8 mouse cellular contexts compared by ENCODE assay signal in genomic region chr1:152624644-152625454, GRCm38 (mm10).
DNase-seq lines count a peak whose midpoint lies in the region; ATAC-seq and TF ChIP-seq lines count a peak whose summit lies in the region.

No protein-coding gene starts in this region.

- H3K4me2 ChIP-seq in embryonic facial prominence, embryonic 14.5 days (ENCODE audit: low read depth, low read length), result peak overlapping the region; percentile 70
- H3K4me2 ChIP-seq in heart, embryonic 14.5 days (ENCODE audit: low read length), result peak overlapping the region; percentile 85
- H3K4me2 ChIP-seq in kidney, embryonic 16.5 days (replicated peaks; ENCODE audit: low read depth, low read length), result peak overlapping the region; percentile 61
- peak overlapping the region; percentile 78 for H3K4me2 ChIP-seq in liver, postnatal 0 days (ENCODE audit: low read depth, low read length)
- H3K4me2 ChIP-seq in neural tube, embryonic 12.5 days (replicated peaks), result peak overlapping the region; percentile 74

- peaks cover 2% of the 10 kb centered on the region for H3K79me3 ChIP-seq in C2C12 (ENCODE audit: low read depth)

- H3ac ChIP-seq in C2C12 (ENCODE audit: control insufficient read depth, insufficient read length, low read depth), result peak overlapping the region; percentile 58

- H3K27me3 ChIP-seq in C2C12 (ENCODE audit: control insufficient read depth, insufficient read depth, insufficient read length), result no peaks in the 10 kb centered on the region
- H3K27me3 ChIP-seq in embryonic facial prominence, embryonic 14.5 days (replicated peaks; ENCODE audit: control insufficient read depth, insufficient read depth, low read length), result no peaks in the 10 kb centered on the region
- no peaks in the 10 kb centered on the region for H3K27me3 ChIP-seq in heart, embryonic 14.5 days (ENCODE audit: control insufficient read depth, insufficient read depth, low read length)
- no peaks in the 10 kb centered on the region for H3K27me3 ChIP-seq in kidney, embryonic 16.5 days (ENCODE audit: insufficient read depth, low read length)
- H3K27me3 ChIP-seq in liver, postnatal 0 days (ENCODE audit: insufficient read depth, low read length), result peaks cover 14% of the 10 kb centered on the region
- no peaks in the 10 kb centered on the region; the same call in 1 of the 2 replicates for H3K27me3 ChIP-seq in neural tube, embryonic 12.5 days (replicated peaks)

- no peaks in the 10 kb centered on the region for H3K9me3 ChIP-seq in embryonic facial prominence, embryonic 14.5 days (ENCODE audit: control insufficient read depth, low read length)
- no peaks in the 10 kb centered on the region for H3K9me3 ChIP-seq in heart, embryonic 14.5 days (ENCODE audit: control insufficient read depth, low read length)
- H3K9me3 ChIP-seq in kidney, embryonic 16.5 days (ENCODE audit: low read length), result no peaks in the 10 kb centered on the region
- H3K9me3 ChIP-seq in liver, postnatal 0 days (ENCODE audit: low read length), result no peaks in the 10 kb centered on the region
- no peaks in the 10 kb centered on the region for H3K9me3 ChIP-seq in neural tube, embryonic 12.5 days

- H3K79me2 ChIP-seq in C2C12 (ENCODE audit: control insufficient read depth, insufficient read depth), result no peaks in the 10 kb centered on the region

- TF ChIP-seq CTCF in C2C12 (IDR thresholded peaks at IDR 0.05; ENCODE audit: control insufficient read depth, insufficient read depth, insufficient read length), result no peak
- no peak for TF ChIP-seq CTCF in liver, postnatal 0 days (IDR thresholded peaks at IDR 0.05; ENCODE audit: low read depth)

- peak overlapping the region; percentile 81 for H3K9ac ChIP-seq in embryonic facial prominence, embryonic 14.5 days (ENCODE audit: low read depth, low read length)
- H3K9ac ChIP-seq in heart, embryonic 14.5 days (ENCODE audit: low read length), result peak overlapping the region; percentile 95
- H3K9ac ChIP-seq in kidney, embryonic 16.5 days (replicated peaks; ENCODE audit: low read length), result peak overlapping the region; percentile 78
- peak overlapping the region; percentile 73 for H3K9ac ChIP-seq in liver, postnatal 0 days (replicated peaks)
- peak overlapping the region; percentile 63 for H3K9ac ChIP-seq in neural tube, embryonic 12.5 days

- no peaks in the 10 kb centered on the region for H3K36me3 ChIP-seq in C2C12 (ENCODE audit: control insufficient read depth, insufficient read depth)
- H3K36me3 ChIP-seq in embryonic facial prominence, embryonic 14.5 days (ENCODE audit: control insufficient read depth, insufficient read depth, low read length), result peaks cover 13% of the 10 kb centered on the region
- H3K36me3 ChIP-seq in heart, embryonic 14.5 days (ENCODE audit: control insufficient read depth, insufficient read depth, low read length), result peaks cover 19% of the 10 kb centered on the region
- H3K36me3 ChIP-seq in kidney, embryonic 16.5 days (ENCODE audit: insufficient read depth, low read length), result no peaks in the 10 kb centered on the region
- H3K36me3 ChIP-seq in liver, postnatal 0 days (replicated peaks; ENCODE audit: insufficient read depth, low read length), result no peaks in the 10 kb centered on the region
- H3K36me3 ChIP-seq in neural tube, embryonic 12.5 days, result no peaks in the 10 kb centered on the region

- no peak for TF ChIP-seq EP300 in liver, postnatal 0 days (IDR thresholded peaks at IDR 0.05; ENCODE audit: low read depth)

- H3K4me1 ChIP-seq in embryonic facial prominence, embryonic 14.5 days (ENCODE audit: control insufficient read depth, insufficient read depth, low read length), result peaks cover 20% of the 10 kb centered on the region
- peaks cover 12 to 48% of the 10 kb centered on the region in 2 experiments for H3K4me1 ChIP-seq in heart, embryonic 14.5 days (ENCODE audit: control insufficient read depth in 2 of 2, insufficient read depth in 2 of 2, low read length in 2 of 2)
- H3K4me1 ChIP-seq in kidney, embryonic 16.5 days (ENCODE audit: insufficient read depth, low read length), result peaks cover 30% of the 10 kb centered on the region
- peaks cover 25% of the 10 kb centered on the region for H3K4me1 ChIP-seq in liver, postnatal 0 days (ENCODE audit: insufficient read depth)
- peaks cover 16% of the 10 kb centered on the region; the same call in 1 of the 2 replicates for H3K4me1 ChIP-seq in neural tube, embryonic 12.5 days

- WGBS in embryonic facial prominence, embryonic 14.5 days, result 2% methylated on average over 36 of the region's 61 CpGs
- under 1% methylated on average over 61 of the region's 61 CpGs for WGBS in heart, embryonic 14.5 days
- under 1% methylated on average over 59 of the region's 61 CpGs for WGBS in kidney, embryonic 16.5 days
- WGBS in liver, postnatal 0 days (ENCODE audit: insufficient replicate concordance), result under 1% methylated on average over 61 of the region's 61 CpGs
- WGBS in neural tube, embryonic 12.5 days, result under 1% methylated on average over 61 of the region's 61 CpGs

- H3K27ac ChIP-seq in embryonic facial prominence, embryonic 14.5 days (replicated peaks; ENCODE audit: low read depth, low read length), result peak overlapping the region; percentile 88
- H3K27ac ChIP-seq in heart, embryonic 14.5 days (replicated peaks in 1 of 2; ENCODE audit: control insufficient read depth in 1 of 2, insufficient read depth in 1 of 2, low read depth in 2 of 2, low read length in 2 of 2), result peak overlapping the region; percentile 98 to 99
- H3K27ac ChIP-seq in kidney, embryonic 16.5 days (ENCODE audit: low read length), result peak overlapping the region; percentile 88
- H3K27ac ChIP-seq in liver, postnatal 0 days (ENCODE audit: low read depth), result peak overlapping the region; percentile 75
- H3K27ac ChIP-seq in neural tube, embryonic 12.5 days, result no peak overlapping the region; the same call in 1 of the 2 replicates

- peak; percentile 87 for ATAC-seq in embryonic facial prominence, embryonic 14.5 days (ENCODE audit: low read depth)
- ATAC-seq in heart, embryonic 14.5 days (ENCODE audit: insufficient number of reproducible peaks, insufficient read depth, low FRiP score, low read depth), result peak; percentile 70
- ATAC-seq in kidney, embryonic 16.5 days (ENCODE audit: low FRiP score, low TSS enrichment), result peak; percentile 84
- peak; percentile 84 for ATAC-seq in liver, postnatal 0 days
- ATAC-seq in neural tube, embryonic 12.5 days (ENCODE audit: low FRiP score, low read depth), result peak; percentile 90

- peak overlapping the region; percentile 38 for H3K4me3 ChIP-seq in C2C12 (ENCODE audit: insufficient read depth, poor library complexity, severe bottlenecking)
- peak overlapping the region; percentile 56 for H3K4me3 ChIP-seq in embryonic facial prominence, embryonic 14.5 days (ENCODE audit: low read depth, low read length)
- peak overlapping the region; percentile 72 to 98 for H3K4me3 ChIP-seq in heart, embryonic 14.5 days (ENCODE audit: control insufficient read depth in 1 of 2, insufficient read depth in 1 of 2, low read depth in 1 of 2, low read length in 2 of 2)
- peak overlapping the region; percentile 61 for H3K4me3 ChIP-seq in kidney, embryonic 16.5 days (ENCODE audit: low read length)
- peak overlapping the region; percentile 69 for H3K4me3 ChIP-seq in liver, postnatal 0 days (ENCODE audit: low read depth, low read length)
- peak overlapping the region; percentile 55 for H3K4me3 ChIP-seq in neural tube, embryonic 12.5 days

- DNase-seq in adrenal gland, postnatal 4 days (ENCODE audit: low spot score in 2 of 2), result peak; percentile 30 to 57
- DNase-seq in embryonic facial prominence, embryonic 14.5 days (ENCODE audit: low spot score), result peak; percentile 91
- DNase-seq in liver, postnatal 0 days, result peak; percentile 79
- peak; percentile 81 for DNase-seq in testis, postnatal 10 days (ENCODE audit: low spot score)

TF ChIP-seq in C2C12, 6 proteins besides CTCF, POLR2A, EP300 and RAD21:
- TF ChIP-seq USF1 (IDR thresholded peaks at IDR 0.05; ENCODE audit: low read depth) (no peak), MAX (IDR thresholded peaks at IDR 0.05) (no peak)
